Mouse (Mus musculus) CH12.LX (cell line): ENCODE measurements at regions not wholly inside any gene's neighbourhood (a gene's known extent, or its start where the extent isn't known, plus 50 kb on each side); places are given as distances from the start of the nearest gene placed in this dataset.

ENCODE experiments used
- DNase-seq: peaks from one replicate; pipeline ENCODE4 v3.0.0-alpha.2; 2013; ENCODE audit errors: extremely low read depth
- H3K27ac ChIP-seq: 2 replicates; pipeline ENCODE4 v1.5.1; 2012; ENCODE audit warnings: low read depth, mild to moderate bottlenecking, control low read depth, moderate library complexity; ENCODE audit not compliant: insufficient read depth
- H3K27me3 ChIP-seq: replicated peaks from 2 replicates; pipeline ENCODE3; 2012; ENCODE audit warnings: inconsistent platforms
- H3K36me3 ChIP-seq, 2 experiments: replicated peaks in 1 of 2; 2 replicates each; pipeline versions ENCODE3 to v1.6.1; 2012; ENCODE audit warnings: inconsistent platforms in 1 of 2, low read length in 1 of 2, mild to moderate bottlenecking in 1 of 2, mixed read lengths in 1 of 2, moderate library complexity in 1 of 2; ENCODE audit not compliant: control insufficient read depth in 1 of 2, insufficient read depth in 1 of 2
- H3K4me1 ChIP-seq, 2 experiments: 2 replicates each; pipeline ENCODE4 v1.6.1; 2012; ENCODE audit warnings: inconsistent platforms in 1 of 2, moderate library complexity in 1 of 2; ENCODE audit not compliant: insufficient read depth in 2 of 2, control insufficient read depth in 1 of 2
- H3K4me2 ChIP-seq: 2 replicates; pipeline ENCODE4 v1.6.1; 2012; ENCODE audit warnings: low read depth, mild to moderate bottlenecking, control low read depth; ENCODE audit not compliant: poor library complexity, insufficient read depth, severe bottlenecking
- H3K4me3 ChIP-seq, 3 experiments: fragments of 150-350 bp in 1 of 3; sonication (generic) in 1 of 3; replicated peaks in 1 of 3; 2 replicates each; pipeline versions ENCODE3 to v1.5.1; 2011 to 2012; ENCODE audit warnings: low read depth in 2 of 3, low read length in 2 of 3, mild to moderate bottlenecking in 2 of 3, moderate library complexity in 2 of 3, control low read depth in 1 of 3, improper control_type of control experiment in 1 of 3, inconsistent platforms in 1 of 3, mixed read lengths in 1 of 3; ENCODE audit not compliant: poor library complexity in 1 of 3
- H3K79me2 ChIP-seq: replicated peaks from 2 replicates; pipeline ENCODE4 v1.6.1; 2012; ENCODE audit warnings: mild to moderate bottlenecking, moderate library complexity; ENCODE audit not compliant: control insufficient read depth, poor library complexity, insufficient read depth, severe bottlenecking; ENCODE audit errors: extremely low read depth
- H3K9ac ChIP-seq: 2 replicates; pipeline ENCODE4 v1.6.1; 2012; ENCODE audit warnings: low read depth, mild to moderate bottlenecking, control low read depth, moderate library complexity; ENCODE audit not compliant: insufficient read depth
- H3K9me3 ChIP-seq: replicated peaks from 2 replicates; pipeline ENCODE3; 2012; ENCODE audit warnings: low read length, inconsistent platforms, mixed read lengths
- CHD2 ChIP-seq: IDR thresholded peaks from 2 replicates; pipeline ENCODE4 v1.6.1; 2011; ENCODE audit warnings: low read length, improper control_type of control experiment
- CTCF ChIP-seq, 2 experiments: IDR thresholded peaks in 1 of 2; conservative IDR thresholded peaks in 1 of 2; 2 replicates each; pipeline ENCODE4 v1.5.1; 2011 to 2012; ENCODE audit warnings: low read depth in 2 of 2, low read length in 2 of 2, improper control_type of control experiment in 1 of 2, inconsistent platforms in 1 of 2, mild to moderate bottlenecking in 1 of 2, moderate library complexity in 1 of 2
- ETS1 ChIP-seq: conservative IDR thresholded peaks from 2 replicates; pipeline ENCODE4 v1.6.1; 2012; ENCODE audit warnings: low read depth, mild to moderate bottlenecking, inconsistent platforms, low read length, improper control_type of control experiment, moderate library complexity
- KAT2A ChIP-seq: IDR thresholded peaks from 2 replicates; pipeline ENCODE4 v1.6.1; 2012; ENCODE audit warnings: low read length, improper control_type of control experiment, inconsistent platforms; ENCODE audit not compliant: insufficient replicate concordance
- MAX ChIP-seq: IDR thresholded peaks from 2 replicates; pipeline ENCODE4 v1.6.1; 2011; ENCODE audit warnings: low read length, improper control_type of control experiment
- MXI1 ChIP-seq: IDR thresholded peaks from 2 replicates; pipeline ENCODE4 v1.6.1; 2011; ENCODE audit warnings: mild to moderate bottlenecking, low read depth, low read length, improper control_type of control experiment
- MYC ChIP-seq: IDR thresholded peaks from 2 replicates; pipeline ENCODE4 v1.6.1; 2011; ENCODE audit warnings: low read depth, mild to moderate bottlenecking, improper control_type of control experiment, low read length
- POLR2A ChIP-seq: IDR thresholded peaks from 2 replicates; pipeline ENCODE4 v1.6.1; 2011; ENCODE audit warnings: low read depth, mild to moderate bottlenecking, improper control_type of control experiment, low read length
- SMC3 ChIP-seq: IDR thresholded peaks from 2 replicates; pipeline ENCODE4 v1.6.1; 2011; ENCODE audit warnings: low read depth, low read length, improper control_type of control experiment
- UBTF ChIP-seq: IDR thresholded peaks from 2 replicates; pipeline ENCODE4 v1.6.1; 2012; ENCODE audit warnings: low read depth, mild to moderate bottlenecking, inconsistent platforms, low read length, improper control_type of control experiment, moderate library complexity
- USF1 ChIP-seq: IDR thresholded peaks from 2 replicates; pipeline ENCODE4 v1.6.1; 2014; ENCODE audit warnings: low read depth, mild to moderate bottlenecking, inconsistent platforms, low read length, improper control_type of control experiment
- dilution Hi-C: fragments of 300-500 bp; cut with MboI; formaldehyde crosslinking; loops from 2 replicates; pipeline ENCODE4 v1.14.3; 2020; ENCODE audit warnings: low sequenced_read_pairs; ENCODE audit not compliant: extremely low pct_unique_long_range_greater_than_20kb, extremely low pct_ligation_motif_present
- in situ Hi-C: fragments of 300-500 bp; cut with MboI; formaldehyde crosslinking; loops from 3 replicates; pipeline ENCODE4 v1.14.3; 2019; ENCODE audit warnings: low sequenced_read_pairs, low pct_ligation_motif_present, low pct_unique_long_range_greater_than_20kb, mixed read lengths

DNA sequence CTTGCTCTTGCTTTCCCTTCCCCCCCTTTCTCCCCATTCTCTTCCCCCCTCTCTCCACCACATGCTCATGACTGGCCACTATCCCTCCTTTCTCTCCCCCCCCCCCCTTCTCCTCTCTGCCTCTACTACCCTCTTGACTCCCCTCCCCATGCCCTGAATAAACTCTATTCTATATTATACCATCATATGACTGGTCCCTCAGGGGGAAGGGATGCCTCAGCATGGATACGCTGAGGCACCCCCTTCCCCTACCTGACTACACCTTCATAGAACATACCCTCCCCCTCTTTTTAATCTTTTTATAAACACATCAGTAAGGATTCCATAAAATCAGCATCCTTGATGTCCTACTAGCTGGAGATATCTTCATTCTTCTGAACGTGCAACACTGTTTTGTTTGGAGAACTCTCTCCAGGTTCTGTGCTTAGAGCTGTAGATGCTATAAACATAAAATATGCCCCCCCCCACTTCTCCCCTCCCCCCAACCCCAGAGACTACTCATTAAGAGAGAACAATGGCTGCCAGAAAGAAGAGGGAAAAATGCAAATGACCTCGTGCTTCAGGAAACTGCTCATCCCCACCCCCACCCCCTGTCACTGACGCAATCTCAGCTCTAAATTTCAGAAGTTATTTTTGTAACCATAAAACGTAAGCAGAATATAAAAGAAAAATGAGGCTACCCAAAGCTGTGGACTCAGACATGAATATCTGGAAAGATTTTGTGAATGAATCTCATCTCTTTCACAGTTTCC lies 102.3 kb downstream of the Pja2 start:
- peak; percentile 34 for DNase-seq
- 0 out of 2 replicates have a peak, but pooled peaks have one; percentile 19 for TF ChIP-seq MYC
- 0 out of 2 replicates have a peak, but pooled peaks have one; percentile 37 for TF ChIP-seq CHD2
- no peak for TF ChIP-seq USF1
- TF ChIP-seq MAX: peak; percentile 52; the same call in 1 of the 2 replicates
- Histone ChIP-seq H3K4me1 (peaks cover 4 to 16% of the 10 kb centered on the region in 2 experiments; a peak in 2 of 4 replicates), H3K4me3 (no peak overlapping the region), H3K9me3 (no peaks in the 10 kb centered on the region), H3K27ac (no peak overlapping the region), H3K4me2 (no peak overlapping the region), H3K9ac (no peak overlapping the region), H3K36me3 (no peaks in the 10 kb centered on the region), H3K79me2 (no peaks in the 10 kb centered on the region), H3K27me3 (no peaks in the 10 kb centered on the region)
- in situ Hi-C loops (no loop called here), dilution Hi-C loops (no loop called here)

DNA sequence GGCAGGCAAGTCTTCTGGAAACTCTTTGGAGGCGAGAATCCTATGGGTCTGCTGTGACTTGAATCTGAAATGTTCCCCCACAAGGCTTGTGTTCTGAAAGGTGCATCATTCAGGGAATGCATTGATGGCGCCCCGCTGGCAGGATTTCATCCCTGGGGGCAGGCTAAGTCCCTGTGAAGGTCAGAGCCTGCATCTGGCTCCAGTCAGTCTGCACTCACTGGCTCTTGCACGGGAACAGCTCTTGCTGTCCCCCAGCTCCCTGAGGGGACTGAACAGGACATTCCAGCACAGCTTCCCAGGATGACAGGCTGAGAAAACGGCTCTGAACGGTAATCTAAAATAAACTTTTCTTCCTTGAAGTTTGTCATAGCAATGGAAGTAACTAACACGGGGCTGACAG lies 117.1 kb downstream of the Pja2 start:
- H3K9me3 ChIP-seq: no peaks in the 10 kb centered on the region
- H3K9ac ChIP-seq: no peak overlapping the region
- dilution Hi-C loops: no loop called here

GRCm38 (mm10) chr17:64213251-64213650 lies 118.5 kb downstream of the Pja2 start:
- Histone ChIP-seq H3K4me1 (no peaks in the 10 kb centered on the region), H3K4me2 (no peak overlapping the region), H3K27ac (no peak overlapping the region), H3K36me3 (no peaks in the 10 kb centered on the region), H3K27me3 (no peaks in the 10 kb centered on the region), H3K4me3 (no peak overlapping the region), H3K9ac (no peak overlapping the region), H3K79me2 (no peaks in the 10 kb centered on the region), H3K9me3 (no peaks in the 10 kb centered on the region)
- TF ChIP-seq UBTF (no peak), ETS1 (no peak), CTCF (conservative IDR thresholded peaks at IDR 0.05 in 1 of 2, IDR thresholded peaks at IDR 0.05 in 1 of 2; ENCODE audit: low read depth in 2 of 2, low read length in 2 of 2) (no peak), POLR2A (no peak), MXI1 (no peak)
- dilution Hi-C loops (no loop called here), in situ Hi-C loops (no loop called here)
- DNase-seq: no peak

More for the DNA sequence above, 117.1 kb downstream of the Pja2 start:
- no peaks in the 10 kb centered on the region for H3K79me2 ChIP-seq
- TF ChIP-seq KAT2A: no peak
- no peak for TF ChIP-seq SMC3
- TF ChIP-seq, all 38 proteins: peak for 0
- Histone ChIP-seq H3K4me1 (no peaks in the 10 kb centered on the region), H3K4me2 (no peak overlapping the region), H3K27ac (no peak overlapping the region), H3K27me3 (no peaks in the 10 kb centered on the region), H3K36me3 (no peaks in the 10 kb centered on the region), H3K4me3 (no peak overlapping the region)
- DNase-seq: no peak
- in situ Hi-C loops: no loop called here
